Mouse (Mus musculus) thymus, postnatal 10 days (tissue): ENCODE data around the gene Mfsd6l.

ENCODE experiments used
- DNase-seq, 2 experiments: peaks; one replicate each; pipeline ENCODE4 v3.0.0; 2021; ENCODE audit warnings: low spot score in 2 of 2

Mfsd6l gene

GRCm38 (mm10) chr11:68555918-68556584, at the start of gene Mfsd6l:
Gene Mfsd6l (plus strand): TSS chr11:68556186.
- DNase-seq = no peak

GRCm38 (mm10) chr11:68507246-68507645, 48.7 kb upstream of the Mfsd6l start:
- DNase-seq = no peak

GRCm38 (mm10) chr11:68508619-68509018, 47.4 kb upstream of the Mfsd6l start:
- no peak for DNase-seq

- no peak for DNase-seq
Measured at GRCm38 (mm10) chr11:68509194-68509593, 46.8 kb upstream of the Mfsd6l start.

GRCm38 (mm10) chr11:68513969-68514368, 42.0 kb upstream of the Mfsd6l start:
- DNase-seq = no peak

GRCm38 (mm10) chr11:68519362-68519761, 36.6 kb upstream of the Mfsd6l start:
- DNase-seq = no peak

GRCm38 (mm10) chr11:68519815-68520214, 36.2 kb upstream of the Mfsd6l start:
- DNase-seq = no peak

GRCm38 (mm10) chr11:68520439-68520838, 35.5 kb upstream of the Mfsd6l start:
- no peak for DNase-seq

GRCm38 (mm10) chr11:68521352-68521751, 34.6 kb upstream of the Mfsd6l start:
- DNase-seq = no peak

- DNase-seq = no peak
Measured at GRCm38 (mm10) chr11:68526441-68526840, 29.5 kb upstream of the Mfsd6l start.

- DNase-seq = peak; percentile 54 to 70
Measured at GRCm38 (mm10) chr11:68531066-68531806, 24.8 kb upstream of the Mfsd6l start.

- no peak for DNase-seq
Measured at GRCm38 (mm10) chr11:68531941-68532535, 23.9 kb upstream of the Mfsd6l start.

- no peak for DNase-seq
Measured at GRCm38 (mm10) chr11:68532773-68533172, 23.2 kb upstream of the Mfsd6l start.

GRCm38 (mm10) chr11:68533971-68534475, 22.0 kb upstream of the Mfsd6l start:
- DNase-seq = no peak

GRCm38 (mm10) chr11:68536026-68536425, 20.0 kb upstream of the Mfsd6l start:
- no peak for DNase-seq

GRCm38 (mm10) chr11:68536465-68536864, 19.5 kb upstream of the Mfsd6l start:
- DNase-seq = no peak

GRCm38 (mm10) chr11:68539621-68540020, 16.4 kb upstream of the Mfsd6l start:
- DNase-seq = no peak

GRCm38 (mm10) chr11:68544554-68544953, 11.4 kb upstream of the Mfsd6l start:
- no peak for DNase-seq

- DNase-seq = no peak
Measured at GRCm38 (mm10) chr11:68545172-68545571, 10.8 kb upstream of the Mfsd6l start.

- no peak for DNase-seq
Measured at GRCm38 (mm10) chr11:68545682-68546222, 10.2 kb upstream of the Mfsd6l start.

- DNase-seq = no peak
Measured at GRCm38 (mm10) chr11:68547484-68547883, 8.5 kb upstream of the Mfsd6l start.

- peak in 1 of 2 experiments; percentile 30 for DNase-seq
Measured at GRCm38 (mm10) chr11:68549597-68549996, 6.4 kb upstream of the Mfsd6l start.
